Comparison of ENCODE assay signal across 8 mouse cellular contexts in genomic region chr6:57570170-57570974, GRCm38 (mm10). TPM values are rescaled to one million over a fixed set of nuclear protein-coding genes. Genes with fewer than 3 reads are reported as not detected.
A peak's percentile ranks its signal among the peaks of the same experiment; 100 is the strongest.
DNase-seq lines count a peak whose midpoint lies in the region; ATAC-seq and TF ChIP-seq lines count a peak whose summit lies in the region.

No protein-coding gene starts in this region.

- no peaks in the 10 kb centered on the region for H3K27me3 ChIP-seq in spleen, adult 2 months (ENCODE audit: control insufficient read depth, insufficient read depth, low read length)
- no peaks in the 10 kb centered on the region for H3K27me3 ChIP-seq in embryonic facial prominence, embryonic 12.5 days
- no peaks in the 10 kb centered on the region for H3K27me3 ChIP-seq in midbrain, postnatal 0 days (ENCODE audit: insufficient read depth, low read length)

- TF ChIP-seq POLR2A in spleen, adult 2 months (IDR thresholded peaks at IDR 0.05; ENCODE audit: low read depth, low read length), result no peak

- ATAC-seq in activated CD4-positive, CD25-positive, alpha-beta regulatory T cell, adult 4 months, result peak; percentile 86
- 0 out of 2 replicates have a peak, but pooled peaks have one; percentile 35 for ATAC-seq in embryonic facial prominence, embryonic 12.5 days (ENCODE audit: insufficient number of reproducible peaks, insufficient read depth, low FRiP score, low TSS enrichment)
- ATAC-seq in midbrain, postnatal 0 days (ENCODE audit: low FRiP score), result 0 out of 2 replicates have a peak, but pooled peaks have one; percentile 38

- H3K9ac ChIP-seq in embryonic facial prominence, embryonic 12.5 days, result no peak overlapping the region
- no peak overlapping the region for H3K9ac ChIP-seq in midbrain, postnatal 0 days (replicated peaks; ENCODE audit: low read length, poor library complexity, severe bottlenecking)

- intact Hi-C loops in left cerebral cortex, postnatal 10 days (cut with DNase I), result loop anchor here (2.0 to 5.0 kb wide), 2 partner anchors 136 to 763 kb away; no protein-coding TSS in a partner anchor

- H3K9me3 ChIP-seq in embryonic facial prominence, embryonic 12.5 days, result no peaks in the 10 kb centered on the region
- H3K9me3 ChIP-seq in midbrain, postnatal 0 days (ENCODE audit: low read length), result no peaks in the 10 kb centered on the region

- 16% methylated on average over 6 of the region's 6 CpGs for WGBS in spleen, adult 2 months
- WGBS in embryonic facial prominence, embryonic 12.5 days, result 11% methylated on average over 6 of the region's 6 CpGs
- WGBS in midbrain, postnatal 0 days, result 12% methylated on average over 6 of the region's 6 CpGs

- H3K27ac ChIP-seq in spleen, adult 2 months (ENCODE audit: insufficient read depth, low read length), result no peak overlapping the region
- no peak overlapping the region for H3K27ac ChIP-seq in embryonic facial prominence, embryonic 12.5 days
- no peak overlapping the region for H3K27ac ChIP-seq in midbrain, postnatal 0 days (ENCODE audit: low read depth, low read length)

- H3K4me1 ChIP-seq in spleen, adult 2 months (ENCODE audit: control insufficient read depth, insufficient read depth, insufficient read length), result no peaks in the 10 kb centered on the region
- no peaks in the 10 kb centered on the region for H3K4me1 ChIP-seq in embryonic facial prominence, embryonic 12.5 days
- H3K4me1 ChIP-seq in midbrain, postnatal 0 days (ENCODE audit: insufficient read depth, low read length), result no peaks in the 10 kb centered on the region

- H3K36me3 ChIP-seq in spleen, adult 2 months (ENCODE audit: control insufficient read depth, insufficient read depth, low read length), result no peaks in the 10 kb centered on the region
- no peaks in the 10 kb centered on the region for H3K36me3 ChIP-seq in embryonic facial prominence, embryonic 12.5 days
- no peaks in the 10 kb centered on the region for H3K36me3 ChIP-seq in midbrain, postnatal 0 days (ENCODE audit: insufficient read depth, low read length)

- H3K4me2 ChIP-seq in embryonic facial prominence, embryonic 12.5 days (replicated peaks), result no peak overlapping the region
- H3K4me2 ChIP-seq in midbrain, postnatal 0 days (ENCODE audit: low read depth, low read length, poor library complexity, severe bottlenecking), result no peak overlapping the region

- H3K4me3 ChIP-seq in spleen, adult 2 months (ENCODE audit: extremely low read depth, insufficient read depth, insufficient read length), result no peak overlapping the region
- no peak overlapping the region for H3K4me3 ChIP-seq in embryonic facial prominence, embryonic 12.5 days
- H3K4me3 ChIP-seq in midbrain, postnatal 0 days (ENCODE audit: low read depth, low read length), result no peak overlapping the region

- TF ChIP-seq CTCF in spleen, adult 2 months (IDR thresholded peaks at IDR 0.05; ENCODE audit: extremely low read depth, insufficient read depth, insufficient read length, insufficient replicate concordance), result no peak
- peak; percentile 78 for TF ChIP-seq CTCF in midbrain, postnatal 0 days (IDR thresholded peaks at IDR 0.05)

- peak; percentile 7 to 45 for DNase-seq in spleen, adult 2 months (ENCODE audit: low read depth in 1 of 2, low spot score in 2 of 2)
- no peak for DNase-seq in spleen, adult 12 weeks (ENCODE audit: low spot score)
- peak; percentile 42 for DNase-seq in hindlimb bud, embryonic 11.5 days (ENCODE audit: extremely low spot score, low read depth, low spot score)
- DNase-seq in left cerebral cortex, postnatal 10 days (ENCODE audit: extremely low spot score in 1 of 2, low spot score in 2 of 2), result peak; percentile 26 to 46
- peak; percentile 82 for DNase-seq in midbrain, postnatal 0 days (ENCODE audit: low spot score)
- peak; percentile 46 for DNase-seq in thymus, postnatal 25 days

RNA-seq across cellular contexts. Expression of gene Herc6, which starts 10.4 kb away (rescaled TPM):
- 14.1 and 14.4 TPM in 2 replicates for polyA plus RNA-seq in spleen, adult 2 months (2012; rRNA removed)
- 10 to 100 TPM; 23.2 to 26.4 TPM for polyA plus RNA-seq in activated CD4-positive, CD25-positive, alpha-beta regulatory T cell, adult 4 months (2017; shearing (Covaris generic))
- polyA plus RNA-seq in embryonic facial prominence, embryonic 12.5 days (2016; fragmentation: Nextera tagmentation; extraction: Ambion mirVana), result 1.9 and 2.5 TPM in 2 replicates
- total RNA-seq in left cerebral cortex, postnatal 10 days (2021), result 1 to 10 TPM; 3.6 to 4.4 TPM
- 1.0 and 1.9 TPM in 2 replicates for total RNA-seq in midbrain, postnatal 0 days (2014; rRNA removed)
- 1.2 TPM in 2 replicates for polyA plus RNA-seq in midbrain, postnatal 0 days (2015; fragmentation: Nextera tagmentation; extraction: Ambion mirVana)

RNA-seq across cellular contexts. Expression of gene Ppm1k, which starts 35.1 kb away (rescaled TPM):
- 1.4 and 1.7 TPM in 2 replicates for polyA plus RNA-seq in spleen, adult 2 months (2012; rRNA removed)
- 10 to 100 TPM; 12.9 to 16.2 TPM for polyA plus RNA-seq in activated CD4-positive, CD25-positive, alpha-beta regulatory T cell, adult 4 months (2017; shearing (Covaris generic))
- polyA plus RNA-seq in embryonic facial prominence, embryonic 12.5 days (2016; fragmentation: Nextera tagmentation; extraction: Ambion mirVana), result 4.3 and 5.2 TPM in 2 replicates
- 10 to 100 TPM; 27.0 to 34.3 TPM for total RNA-seq in left cerebral cortex, postnatal 10 days (2021)
- 17.7 and 17.9 TPM in 2 replicates for total RNA-seq in midbrain, postnatal 0 days (2014; rRNA removed)
- 6.5 and 7.0 TPM in 2 replicates for polyA plus RNA-seq in midbrain, postnatal 0 days (2015; fragmentation: Nextera tagmentation; extraction: Ambion mirVana)

Comparison
In these comparisons a context has a peak if more than half of its experiments do, and no peak if none do; other contexts are left out.
1. ATAC-seq: peak in every context shown above with its lines; median percentile 86 in activated CD4-positive, CD25-positive, alpha-beta regulatory T cell, adult 4 months; 38 in midbrain, postnatal 0 days; 35 in embryonic facial prominence, embryonic 12.5 days.